Mouse (Mus musculus): ENCODE data around the gene Gdf15. TPM values are rescaled to one million over a fixed set of nuclear protein-coding genes. Genes with fewer than 3 reads are reported as not detected.
A peak's percentile ranks its signal among the peaks of the same experiment; 100 is the strongest.

Gdf15 gene
- total and polyA plus RNA-seq, 2 experiments from 2014 or later: 0.15 to 1.7 TPM

DNA sequence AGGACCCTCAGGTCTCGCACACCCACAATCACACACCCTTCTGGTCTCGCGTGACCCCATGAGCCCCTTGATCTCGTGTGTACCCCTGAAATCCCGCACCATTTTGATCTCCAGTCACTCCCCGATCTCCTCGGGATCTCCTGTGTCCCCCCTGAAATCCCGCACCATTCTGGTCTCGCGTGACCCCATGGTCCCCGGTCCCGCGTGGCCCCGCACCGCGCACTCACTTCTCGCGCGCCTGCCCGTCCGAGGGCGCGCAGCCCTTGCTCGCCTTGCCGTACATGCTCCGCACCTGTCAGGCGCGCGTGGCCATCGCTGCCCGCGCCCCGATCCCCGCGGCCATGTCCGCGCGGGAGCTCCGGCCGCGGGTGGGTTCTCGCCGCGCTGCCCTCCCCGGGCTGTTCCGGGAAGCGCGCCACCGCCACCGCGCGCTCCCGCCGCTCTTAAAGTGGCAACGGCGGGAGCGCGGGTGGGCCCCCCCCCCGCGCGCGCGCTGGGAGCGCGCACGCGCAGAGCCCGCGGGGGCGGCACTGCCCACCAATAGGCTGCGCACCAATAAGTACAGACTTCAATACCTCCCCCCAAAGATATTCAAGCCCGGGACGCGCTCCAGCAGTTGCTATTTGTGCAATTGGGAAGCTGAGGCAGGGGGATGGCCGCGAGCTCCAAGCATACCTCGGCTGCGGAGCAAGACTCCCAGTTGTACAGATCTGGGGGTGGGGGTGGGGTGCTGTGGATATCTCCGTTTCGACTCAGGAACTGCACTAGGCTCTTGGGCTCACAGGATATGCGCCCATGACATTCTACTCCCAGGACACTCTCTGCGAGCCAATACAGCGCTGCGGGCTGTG lies 24.1 kb downstream of the Gdf15 start:
- peak overlapping the region; percentile 96 for H3K4me2 ChIP-seq (ENCODE audit: low read depth, low read length)
- H3K27me3 ChIP-seq (ENCODE audit: control insufficient read depth, insufficient read depth, low read length): no peaks in the 10 kb centered on the region
- TF ChIP-seq EP300 (IDR thresholded peaks at IDR 0.05; ENCODE audit: low read depth) (0 out of 2 replicates have a peak, but pooled peaks have one; percentile 30), CTCF (IDR thresholded peaks at IDR 0.05; ENCODE audit: low read depth) (no peak)
- H3K9me3 ChIP-seq (replicated peaks; ENCODE audit: control insufficient read depth, low read length): no peaks in the 10 kb centered on the region
- H3K9ac ChIP-seq (replicated peaks; ENCODE audit: low read depth, low read length): peak overlapping the region; percentile 69
- DNase-seq (ENCODE audit: low spot score): peak; percentile 46
- no peaks in the 10 kb centered on the region for H3K36me3 ChIP-seq (replicated peaks; ENCODE audit: control insufficient read depth, insufficient read depth, low read length)
- 1% methylated on average over 83 of the region's 84 CpGs for WGBS
- peaks cover 11% of the 10 kb centered on the region; the same call in 1 of the 2 replicates for H3K4me1 ChIP-seq (ENCODE audit: control insufficient read depth, insufficient read depth)
- ATAC-seq (ENCODE audit: insufficient read depth, low read depth): no peak
- peak overlapping the region; percentile 92 for H3K27ac ChIP-seq (ENCODE audit: low read depth)
- H3K4me3 ChIP-seq (ENCODE audit: low read depth, low read length): peak overlapping the region; percentile 58

DNA sequence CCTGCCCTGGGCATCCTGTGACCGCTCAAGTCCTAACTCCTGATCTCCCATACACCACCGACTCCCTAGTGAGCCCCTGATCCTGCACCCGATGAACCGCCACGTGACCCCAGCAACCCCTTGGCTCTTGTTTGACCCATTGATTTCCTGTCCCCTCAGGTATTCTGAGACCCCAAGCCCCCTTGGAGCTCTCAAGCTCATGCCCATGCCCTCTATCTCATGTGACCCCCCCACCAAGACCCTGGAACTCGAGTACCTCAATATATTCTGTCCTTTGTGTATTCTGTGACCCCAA lies 24.7 kb downstream of the Gdf15 start:
- Histone ChIP-seq H3K4me3 (ENCODE audit: low read depth, low read length) (peak overlapping the region; percentile 58), H3K36me3 (replicated peaks; ENCODE audit: control insufficient read depth, insufficient read depth, low read length) (0 out of 2 replicates have a peak, but pooled peaks cover 4% of the 10 kb centered on the region), H3K27ac (ENCODE audit: low read depth) (peak overlapping the region; percentile 92), H3K27me3 (ENCODE audit: control insufficient read depth, insufficient read depth, low read length) (no peaks in the 10 kb centered on the region), H3K9ac (replicated peaks; ENCODE audit: low read depth, low read length) (peak overlapping the region; percentile 69), H3K4me2 (ENCODE audit: low read depth, low read length) (peak overlapping the region; percentile 96), H3K9me3 (replicated peaks; ENCODE audit: control insufficient read depth, low read length) (no peaks in the 10 kb centered on the region), H3K4me1 (ENCODE audit: control insufficient read depth, insufficient read depth) (peaks cover 11% of the 10 kb centered on the region; the same call in 1 of the 2 replicates)
- DNase-seq (ENCODE audit: low spot score): no peak
- WGBS: 38% methylated on average over 6 of the region's 6 CpGs
- ATAC-seq (ENCODE audit: insufficient read depth, low read depth): no peak
- TF ChIP-seq EP300 (IDR thresholded peaks at IDR 0.05; ENCODE audit: low read depth): no peak
- no peak for TF ChIP-seq CTCF (IDR thresholded peaks at IDR 0.05; ENCODE audit: low read depth)

DNA sequence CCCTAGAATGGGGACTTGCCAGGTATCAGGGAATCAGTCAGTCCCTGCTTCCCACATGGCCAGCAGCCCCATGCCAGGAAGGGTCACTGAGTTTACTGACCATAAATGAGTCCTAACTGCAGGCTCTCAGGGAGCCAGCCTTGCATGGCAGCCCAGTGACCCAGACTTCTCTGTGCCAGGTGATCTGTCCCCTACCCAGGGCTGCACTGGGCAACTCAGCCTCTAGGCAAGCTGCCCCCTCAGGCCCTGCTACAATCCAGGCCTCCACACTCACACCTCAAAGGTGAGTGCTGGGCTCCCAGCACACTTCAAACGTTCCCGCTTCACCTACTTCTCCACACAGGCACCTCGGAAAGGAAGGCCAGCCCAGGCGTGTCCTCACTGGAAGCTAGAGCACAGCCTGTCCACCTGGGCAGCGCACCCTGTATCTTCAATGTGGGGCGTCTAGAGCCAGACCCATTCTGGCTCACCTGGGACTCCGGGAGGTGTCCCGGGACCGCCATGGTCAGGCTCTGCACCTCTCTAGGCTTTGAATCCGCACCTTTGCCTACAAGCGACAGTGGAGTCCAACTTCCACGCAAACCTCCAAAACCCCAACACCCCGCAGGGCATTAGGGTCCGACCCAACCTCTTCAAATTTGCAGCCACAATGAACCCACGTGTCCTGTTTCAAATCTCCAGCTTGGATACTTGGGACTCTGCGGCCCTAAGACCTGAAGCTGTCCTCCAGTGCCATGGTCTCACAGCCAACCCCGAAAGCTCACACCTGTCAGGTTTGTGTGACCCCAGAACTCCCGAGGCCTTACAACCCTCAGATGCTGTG lies 25.3 kb downstream of the Gdf15 start:
- no peaks in the 10 kb centered on the region for H3K9me3 ChIP-seq (replicated peaks; ENCODE audit: control insufficient read depth, low read length)
- no peak for TF ChIP-seq EP300 (IDR thresholded peaks at IDR 0.05; ENCODE audit: low read depth)
- TF ChIP-seq CTCF (IDR thresholded peaks at IDR 0.05; ENCODE audit: low read depth): no peak
- peak overlapping the region; percentile 69 for H3K9ac ChIP-seq (replicated peaks; ENCODE audit: low read depth, low read length)
- H3K27ac ChIP-seq (ENCODE audit: low read depth): no peak overlapping the region
- 71% methylated on average over 18 of the region's 18 CpGs for WGBS
- peak overlapping the region; percentile 58 for H3K4me3 ChIP-seq (ENCODE audit: low read depth, low read length)
- H3K36me3 ChIP-seq (replicated peaks; ENCODE audit: control insufficient read depth, insufficient read depth, low read length): 0 out of 2 replicates have a peak, but pooled peaks cover 5% of the 10 kb centered on the region
- peak overlapping the region; percentile 96 for H3K4me2 ChIP-seq (ENCODE audit: low read depth, low read length)
- DNase-seq (ENCODE audit: low spot score) (no peak), ATAC-seq (ENCODE audit: insufficient read depth, low read depth) (no peak)
- H3K4me1 ChIP-seq (ENCODE audit: control insufficient read depth, insufficient read depth): peaks cover 11% of the 10 kb centered on the region; the same call in 1 of the 2 replicates
- no peaks in the 10 kb centered on the region for H3K27me3 ChIP-seq (ENCODE audit: control insufficient read depth, insufficient read depth, low read length)

DNA sequence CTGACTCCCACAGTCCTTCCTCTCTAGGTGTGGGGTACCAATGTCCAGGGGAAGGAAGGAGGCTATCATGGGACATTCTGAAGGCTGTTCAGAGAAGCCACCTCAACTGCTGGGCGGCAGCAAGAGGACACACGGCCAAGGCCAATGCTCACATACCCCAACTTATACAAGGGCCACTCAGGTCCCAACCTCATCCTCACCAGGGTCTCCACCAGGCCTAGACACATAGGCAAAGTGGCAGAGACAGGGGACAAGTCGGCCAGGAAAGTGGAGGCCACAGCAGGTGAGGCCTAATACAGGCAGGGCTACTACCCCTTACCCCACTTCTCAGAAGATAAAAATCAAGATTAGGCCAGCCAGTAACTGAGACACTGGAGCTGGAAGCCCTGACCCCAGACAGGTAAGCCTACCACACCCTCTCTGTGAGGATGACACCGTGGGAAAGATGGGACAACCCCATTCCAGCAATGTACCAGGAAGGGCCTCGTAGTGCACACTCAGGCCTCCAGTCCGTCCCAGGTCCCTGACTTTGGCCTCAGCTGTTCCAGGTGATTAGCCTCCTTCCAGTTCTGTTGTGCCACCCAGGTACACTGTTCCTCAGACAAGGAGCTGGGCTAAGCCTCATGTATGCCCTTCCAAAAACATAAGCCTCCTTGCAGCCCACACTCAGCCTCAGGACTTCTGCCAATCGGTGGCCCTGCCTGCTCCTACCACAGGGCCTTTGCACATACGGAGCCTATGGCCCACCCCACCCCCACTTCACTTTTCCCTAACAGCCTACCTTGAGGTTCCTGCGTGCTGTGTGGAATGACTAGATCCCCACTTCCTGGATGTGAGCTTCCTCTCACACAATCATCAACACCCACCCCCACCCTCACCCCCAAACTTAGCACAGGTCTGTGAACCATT lies 26.1 kb downstream of the Gdf15 start:
- H3K4me1 ChIP-seq (ENCODE audit: control insufficient read depth, insufficient read depth): peaks cover 15% of the 10 kb centered on the region
- ATAC-seq (ENCODE audit: insufficient read depth, low read depth) (no peak), DNase-seq (ENCODE audit: low spot score) (no peak)
- no peaks in the 10 kb centered on the region for H3K9me3 ChIP-seq (replicated peaks; ENCODE audit: control insufficient read depth, low read length)
- H3K27ac ChIP-seq (ENCODE audit: low read depth): no peak overlapping the region
- H3K9ac ChIP-seq (replicated peaks; ENCODE audit: low read depth, low read length): no peak overlapping the region
- TF ChIP-seq CTCF (IDR thresholded peaks at IDR 0.05; ENCODE audit: low read depth) (no peak), EP300 (IDR thresholded peaks at IDR 0.05; ENCODE audit: low read depth) (no peak)
- 0 out of 2 replicates have a peak, but pooled peaks cover 5% of the 10 kb centered on the region for H3K36me3 ChIP-seq (replicated peaks; ENCODE audit: control insufficient read depth, insufficient read depth, low read length)
- H3K27me3 ChIP-seq (ENCODE audit: control insufficient read depth, insufficient read depth, low read length): no peaks in the 10 kb centered on the region
- peak overlapping the region; percentile 96; the same call in 1 of the 2 replicates for H3K4me2 ChIP-seq (ENCODE audit: low read depth, low read length)
- 81% methylated on average over 9 of the region's 9 CpGs for WGBS
- H3K4me3 ChIP-seq (ENCODE audit: low read depth, low read length): no peak overlapping the region

GRCm38 (mm10) chr8:70604558-70604957 lies 27.7 kb downstream of the Gdf15 start:
- H3K4me1 ChIP-seq (ENCODE audit: control insufficient read depth, insufficient read depth): peaks cover 20% of the 10 kb centered on the region
- H3K9me3 ChIP-seq (replicated peaks; ENCODE audit: control insufficient read depth, low read length): no peaks in the 10 kb centered on the region
- H3K4me2 ChIP-seq (ENCODE audit: low read depth, low read length): no peak overlapping the region
- WGBS: 87% methylated on average over 7 of the region's 7 CpGs
- DNase-seq (ENCODE audit: low spot score): no peak
- ATAC-seq (ENCODE audit: insufficient read depth, low read depth): no peak
- H3K9ac ChIP-seq (replicated peaks; ENCODE audit: low read depth, low read length): no peak overlapping the region
- no peak overlapping the region for H3K27ac ChIP-seq (ENCODE audit: low read depth)
- TF ChIP-seq EP300 (IDR thresholded peaks at IDR 0.05; ENCODE audit: low read depth) (no peak), CTCF (IDR thresholded peaks at IDR 0.05; ENCODE audit: low read depth) (no peak)
- no peaks in the 10 kb centered on the region for H3K27me3 ChIP-seq (ENCODE audit: control insufficient read depth, insufficient read depth, low read length)
- no peak overlapping the region for H3K4me3 ChIP-seq (ENCODE audit: low read depth, low read length)
- 0 out of 2 replicates have a peak, but pooled peaks cover 5% of the 10 kb centered on the region for H3K36me3 ChIP-seq (replicated peaks; ENCODE audit: control insufficient read depth, insufficient read depth, low read length)
